Mouse (Mus musculus) testis, adult 2 months (tissue): ENCODE measurements around the gene Anapc15. TPM values are rescaled to one million over a fixed set of nuclear protein-coding genes. Genes with fewer than 3 reads are reported as not detected.
A peak's percentile ranks its signal among the peaks of the same experiment; 100 is the strongest.

Experiments used
- H3K27ac ChIP-seq: fragments of 200-500 bp; 2 replicates; pipeline ENCODE4 v1.5.1; 2012; ENCODE audit warnings: low read depth, low read length; ENCODE audit not compliant: control insufficient read depth, insufficient read depth
- H3K27me3 ChIP-seq: fragments of 200-500 bp; 2 replicates; pipeline ENCODE4 v1.6.1; 2012; ENCODE audit warnings: mild to moderate bottlenecking, low read length, moderate library complexity; ENCODE audit not compliant: control insufficient read depth, insufficient read depth
- H3K36me3 ChIP-seq: fragments of 200-500 bp; 2 replicates; pipeline ENCODE4 v1.6.1; 2012; ENCODE audit warnings: mild to moderate bottlenecking, low read length; ENCODE audit not compliant: control insufficient read depth, insufficient read depth
- H3K4me1 ChIP-seq: fragments of 200-500 bp; 2 replicates; pipeline ENCODE4 v1.6.1; 2012; ENCODE audit warnings: low read length; ENCODE audit not compliant: control insufficient read depth, insufficient read depth
- H3K4me3 ChIP-seq: fragments of 200-500 bp; 2 replicates; pipeline ENCODE4 v1.5.1; 2012; ENCODE audit warnings: low read depth, mild to moderate bottlenecking, low read length, moderate library complexity, mixed read lengths; ENCODE audit not compliant: control insufficient read depth
- CTCF ChIP-seq: fragments of 200-500 bp; IDR thresholded peaks from 2 replicates; pipeline ENCODE4 v1.5.1; 2012; ENCODE audit warnings: low read depth, mild to moderate bottlenecking, inconsistent platforms, low read length, moderate library complexity; ENCODE audit not compliant: control insufficient read depth, insufficient read depth, insufficient replicate concordance
- POLR2A ChIP-seq: fragments of 200-500 bp; IDR thresholded peaks from 2 replicates; pipeline ENCODE4 v1.6.1; 2012; ENCODE audit warnings: low read depth, mild to moderate bottlenecking, inconsistent platforms, low read length, moderate library complexity; ENCODE audit not compliant: control insufficient read depth
- polyA plus RNA-seq: library from polyadenylated mRNA; depleted of rRNA; stranded (reverse); fragments of >200 nt; gene quantifications from 2 replicates; pipeline ENCODE4 v1.2.3, GENCODE M21; 2012; rRNA removed

Anapc15 gene
- polyA plus RNA-seq: 82.5 and 83.4 TPM in 2 replicates

DNA sequence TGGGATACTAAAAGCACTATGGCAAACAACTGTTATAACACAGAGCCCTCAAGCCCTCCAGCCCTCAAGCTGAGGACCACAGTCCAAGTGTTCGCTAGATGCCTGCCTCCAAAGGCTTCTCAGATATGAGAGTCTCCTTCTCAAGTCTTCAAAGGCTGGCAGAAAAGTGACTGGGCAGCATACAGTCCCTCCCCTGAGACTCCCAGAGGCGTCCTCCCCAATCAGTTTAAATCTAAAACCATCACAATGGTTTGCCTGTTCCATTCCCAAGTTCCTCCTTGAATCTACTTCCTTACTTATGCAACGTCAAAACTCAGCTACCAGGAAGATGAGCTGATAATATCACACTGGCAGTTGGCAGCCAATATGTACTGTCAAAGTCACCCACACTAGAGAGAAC lies at the start of gene Anapc15:
Anapc15 (plus strand) TSS at position 301 of the 400 bp plus-strand sequence.
- Histone ChIP-seq H3K4me3 (no peak within 1 kb of the TSS), H3K27me3 (no peaks in the 10 kb centered on the region), H3K36me3 (no peaks in the 10 kb centered on the region), H3K4me1 (peaks cover 4% of the 10 kb centered on the region; the same call in 1 of the 2 replicates), H3K27ac (no peak within 1 kb of the TSS)
- TF ChIP-seq POLR2A (no peak), CTCF (no peak)

DNA sequence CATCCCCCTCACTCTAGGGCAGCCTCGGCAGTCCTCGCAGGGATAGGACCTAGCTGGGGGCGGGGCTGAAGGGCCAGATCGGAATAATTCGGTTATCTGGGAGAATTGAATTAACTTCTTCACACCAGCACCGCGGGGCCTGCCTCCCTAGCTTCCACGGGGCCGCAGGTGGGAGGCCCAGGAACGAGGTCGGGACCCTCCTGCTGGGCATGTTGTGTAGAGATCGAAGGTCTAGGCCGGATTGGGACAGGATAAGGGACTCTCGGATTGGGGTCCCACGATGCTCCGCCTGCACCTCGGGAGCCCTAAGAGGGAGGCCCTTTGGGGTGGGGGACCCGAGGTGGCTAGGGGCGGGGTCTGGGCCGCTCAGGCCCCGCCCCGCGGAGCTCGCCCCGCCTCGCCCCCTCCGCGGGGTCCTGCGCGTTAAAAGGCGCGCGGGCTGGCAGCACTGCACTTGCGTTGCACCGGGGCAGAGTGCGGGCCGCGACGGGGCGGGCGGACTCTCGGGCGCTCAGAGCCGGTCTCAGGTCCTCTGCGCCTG lies 45.6 kb upstream of the Anapc15 start, which contains the start of gene Phox2a:
Phox2a (plus strand) TSS at position 453 of the 541 bp plus-strand sequence.
- Histone ChIP-seq H3K4me1 (peaks cover 37% of the 10 kb centered on the region), H3K27me3 (peaks cover 6% of the 10 kb centered on the region), H3K4me3 (peak within 1 kb of the TSS; percentile 38), H3K36me3 (no peaks in the 10 kb centered on the region), H3K27ac (no peak within 1 kb of the TSS)
- TF ChIP-seq CTCF (no peak), POLR2A (no peak)

DNA sequence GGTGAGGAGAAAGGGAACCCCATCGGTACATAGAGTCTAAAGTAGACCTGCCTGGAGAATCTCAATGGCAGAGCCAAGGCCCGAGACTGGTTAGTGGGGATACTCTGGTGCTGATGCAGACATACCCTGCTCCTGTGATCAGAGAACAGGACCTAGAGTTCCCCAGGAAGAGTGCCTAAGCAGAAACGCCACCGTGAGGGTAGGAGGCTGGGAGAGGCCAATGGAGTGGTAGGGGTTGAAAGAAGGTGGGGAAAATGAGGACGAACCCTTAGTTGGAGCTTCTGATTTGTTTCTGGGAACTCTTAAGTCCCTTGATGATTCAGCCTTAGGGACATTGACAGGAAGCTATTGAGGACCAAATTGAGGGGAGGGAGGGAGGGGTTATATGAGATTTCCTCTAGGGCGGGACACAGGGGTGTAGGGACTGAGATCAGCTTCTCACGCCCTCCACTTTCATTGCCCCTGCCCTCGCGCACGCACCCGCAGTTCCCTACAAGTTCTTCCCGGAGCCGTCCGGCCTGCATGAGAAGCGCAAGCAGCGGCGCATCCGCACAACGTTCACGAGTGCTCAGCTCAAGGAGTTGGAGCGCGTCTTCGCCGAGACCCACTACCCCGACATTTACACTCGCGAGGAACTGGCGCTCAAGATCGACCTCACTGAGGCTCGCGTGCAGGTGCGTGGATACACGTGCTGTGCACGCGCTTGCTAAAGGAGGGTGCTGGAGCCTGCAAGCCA lies 43.1 kb upstream of the Anapc15 start:
- Histone ChIP-seq H3K27ac (no peak overlapping the region), H3K27me3 (peaks cover 6% of the 10 kb centered on the region), H3K36me3 (no peaks in the 10 kb centered on the region), H3K4me3 (peak overlapping the region; percentile 10), H3K4me1 (peaks cover 40% of the 10 kb centered on the region)
- TF ChIP-seq CTCF (no peak), POLR2A (no peak)

DNA sequence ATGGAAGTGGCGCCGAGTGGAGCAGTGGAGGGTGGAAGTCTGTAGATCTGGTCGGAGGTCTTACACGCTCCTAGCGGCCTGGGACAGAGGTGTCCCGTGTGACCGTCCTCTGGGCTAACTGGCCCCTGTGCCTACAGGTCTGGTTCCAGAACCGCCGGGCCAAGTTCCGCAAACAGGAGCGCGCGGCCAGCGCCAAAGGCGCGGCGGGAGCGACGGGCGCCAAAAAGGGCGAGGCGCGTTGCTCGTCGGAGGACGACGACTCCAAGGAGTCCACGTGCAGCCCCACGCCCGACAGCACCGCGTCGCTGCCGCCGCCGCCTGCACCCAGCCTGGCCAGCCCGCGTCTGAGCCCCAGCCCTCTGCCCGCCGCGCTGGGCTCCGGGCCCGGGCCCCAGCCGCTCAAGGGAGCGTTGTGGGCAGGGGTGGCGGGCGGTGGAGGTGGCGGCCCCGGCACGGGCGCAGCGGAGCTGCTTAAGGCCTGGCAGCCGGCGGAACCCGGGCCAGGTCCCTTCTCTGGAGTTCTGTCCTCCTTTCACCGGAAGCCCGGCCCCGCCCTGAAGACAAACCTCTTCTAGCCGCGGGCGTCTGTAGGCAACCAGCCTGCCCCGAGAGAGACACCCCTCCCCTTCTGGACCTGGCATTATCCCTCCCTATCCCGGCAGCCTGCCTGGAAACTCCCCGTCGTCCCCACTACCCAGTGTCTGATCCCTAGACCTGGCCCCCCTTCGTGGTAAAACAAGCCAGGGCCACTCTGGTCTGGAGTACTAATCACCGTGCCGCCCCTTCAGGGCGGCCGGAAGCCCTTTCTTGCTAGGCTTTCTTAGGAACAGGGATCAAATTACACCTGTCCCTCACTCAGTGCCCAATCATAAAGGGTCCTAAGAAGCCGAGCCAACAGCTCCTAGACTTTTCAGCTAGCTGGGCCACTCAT lies 41.7 kb upstream of the Anapc15 start:
- H3K36me3 ChIP-seq: no peaks in the 10 kb centered on the region
- H3K27ac ChIP-seq: no peak overlapping the region
- H3K4me1 ChIP-seq: peaks cover 40% of the 10 kb centered on the region
- no peak for TF ChIP-seq POLR2A
- TF ChIP-seq CTCF: no peak
- peak overlapping the region; percentile 72 for H3K4me3 ChIP-seq
- peaks cover 6% of the 10 kb centered on the region for H3K27me3 ChIP-seq

DNA sequence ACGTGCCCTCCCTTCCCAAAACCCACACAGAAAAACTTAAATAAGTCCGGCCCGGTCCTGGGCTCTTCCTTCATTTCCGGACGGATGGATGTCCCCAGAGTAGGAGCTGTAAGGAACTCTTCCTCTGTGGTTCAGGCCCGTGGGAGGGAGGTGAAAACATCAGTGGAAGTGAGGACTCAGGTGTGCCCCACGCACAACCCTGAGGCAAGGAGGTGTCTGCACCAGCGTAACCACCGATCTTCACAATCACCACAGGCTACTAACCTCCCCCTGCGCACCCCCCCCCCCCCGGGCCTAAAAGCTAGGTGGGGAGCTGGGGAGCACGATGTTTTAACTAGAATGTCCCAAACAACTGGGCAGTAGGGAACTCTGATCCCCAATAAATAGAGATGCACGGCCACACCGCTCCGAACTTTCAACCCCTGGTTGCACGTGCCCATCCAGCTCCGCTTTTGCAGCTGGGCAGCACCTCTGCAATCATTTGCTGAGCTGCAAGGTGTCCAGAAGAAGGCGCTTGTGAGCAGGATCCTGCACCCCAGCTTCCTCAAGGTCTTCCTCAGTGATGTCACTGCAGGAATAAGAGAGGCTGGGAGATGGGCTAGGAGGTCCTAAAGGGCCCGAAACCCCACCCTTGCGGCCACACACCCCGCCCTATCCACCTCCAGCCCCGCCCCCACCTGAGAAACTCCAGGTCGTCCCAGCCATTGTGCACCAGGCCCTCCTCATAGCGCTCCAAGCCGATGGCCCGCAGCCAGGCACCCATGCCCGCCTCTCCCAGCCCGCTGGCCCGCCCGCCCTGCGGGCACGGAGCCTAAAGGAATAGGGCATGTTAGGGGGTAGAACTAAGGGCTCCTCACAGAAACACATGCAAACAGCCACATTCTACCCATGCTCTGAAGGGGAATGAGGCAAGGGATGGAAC lies 40.4 kb upstream of the Anapc15 start:
- TF ChIP-seq POLR2A (no peak), CTCF (peak; percentile 27; the same call in 1 of the 2 replicates)
- peaks cover 3% of the 10 kb centered on the region for H3K27me3 ChIP-seq
- H3K4me3 ChIP-seq: no peak overlapping the region
- peaks cover 32% of the 10 kb centered on the region for H3K4me1 ChIP-seq
- H3K27ac ChIP-seq: no peak overlapping the region
- H3K36me3 ChIP-seq: peaks cover 2% of the 10 kb centered on the region; the same call in 1 of the 2 replicates
